Mouse (Mus musculus) embryonic stem cell, embryonic (primary cell): ENCODE results near the gene Sel1l3.

ENCODE experiments used
- CTCF ChIA-PET, 4 experiments: fragments of 300-600 bp in 2 of 4; fragments of 350-600 bp in 2 of 4; sonication (Branson Sonifier 250); formaldehyde crosslinking; loops; one replicate each; lab custom pipeline; 2022; ENCODE audit warnings: inconsistent platforms in 2 of 4; lab: Charles Lee
- POLR2A ChIA-PET, 4 experiments: fragments of 300-600 bp in 2 of 4; fragments of 350-600 bp in 2 of 4; sonication (Branson Sonifier 250); formaldehyde crosslinking; loops; one replicate each; lab custom pipeline; 2022; ENCODE audit warnings: antibody characterized with exemption in 4 of 4, inconsistent platforms in 1 of 4; lab: Charles Lee

The Sel1l3 gene

GRCm38 (mm10) chr5:53235551-53235950 lies 21.8 kb upstream of the Sel1l3 start:
- CTCF ChIA-PET = interaction anchor here in 2 of 4 experiments (0.7 kb wide), 2 partner anchors 13 to 245 kb away, joined by 3 read pairs; no protein-coding TSS in a partner anchor

GRCm38 (mm10) chr5:53230560-53230959 lies 16.8 kb upstream of the Sel1l3 start:
- ChIA-PET POLR2A (interaction anchor here in 1 of 4 experiments (0.6 kb wide), 1 partner anchor 28 kb away, joined by 4 read pairs; no protein-coding TSS in a partner anchor), CTCF (no interaction called here)

More at GRCm38 (mm10) chr5:53235551-53235950, 21.8 kb upstream of the Sel1l3 start:
- POLR2A ChIA-PET = interaction anchor here in 1 of 4 experiments (0.6 to 0.7 kb wide), 3 partner anchors 31 to 823 kb away, joined by 3 to 4 read pairs (median 3); partner anchors contain the start of gene Smim20

- POLR2A ChIA-PET = no interaction called here
- CTCF ChIA-PET = no interaction called here
Measured at GRCm38 (mm10) chr5:53225434-53225833, 11.7 kb upstream of the Sel1l3 start.

GRCm38 (mm10) chr5:53214801-53215200 lies 1.1 kb upstream of the Sel1l3 start:
- CTCF ChIA-PET = interaction anchor here in 2 of 4 experiments (0.6 kb wide), 2 partner anchors 107 to 596 kb away, joined by 3 to 4 read pairs; no protein-coding TSS in a partner anchor
- POLR2A ChIA-PET = no interaction called here

- CTCF ChIA-PET = interaction anchor here in 3 of 4 experiments (0.6 kb wide), 3 partner anchors 107 to 942 kb away, joined by 3 to 4 read pairs (median 3); no protein-coding TSS in a partner anchor
- POLR2A ChIA-PET = interaction anchor here in 2 of 4 experiments (0.6 to 0.7 kb wide), 4 partner anchors 104 to 858 kb away, joined by 3 to 4 read pairs (median 3); no protein-coding TSS in a partner anchor
Measured at GRCm38 (mm10) chr5:53214362-53214761, 635 bp upstream of the Sel1l3 start.

GRCm38 (mm10) chr5:53212782-53213710 lies 681 bp downstream of the Sel1l3 start:
- POLR2A ChIA-PET = no interaction called here
- CTCF ChIA-PET = no interaction called here

- CTCF ChIA-PET = no interaction called here
- POLR2A ChIA-PET = interaction anchor here in 1 of 4 experiments (0.8 kb wide), 1 partner anchor 59 kb away, joined by 3 read pairs; no protein-coding TSS in a partner anchor
Measured at GRCm38 (mm10) chr5:53212087-53212781, 1.5 kb downstream of the Sel1l3 start.

GRCm38 (mm10) chr5:53211241-53211640 lies 2.5 kb downstream of the Sel1l3 start:
- POLR2A ChIA-PET = interaction anchor here in 1 of 4 experiments (0.7 kb wide), 2 partner anchors 373 to 1225 kb away, joined by 3 read pairs; no protein-coding TSS in a partner anchor
- CTCF ChIA-PET = interaction anchor here in 1 of 4 experiments (0.7 kb wide), 1 partner anchor 77 kb away, joined by 4 read pairs; no protein-coding TSS in a partner anchor

- CTCF ChIA-PET = interaction anchor here in 1 of 4 experiments (0.6 kb wide), 1 partner anchor 162 kb away, joined by 3 read pairs; no protein-coding TSS in a partner anchor
- POLR2A ChIA-PET = interaction anchor here in 1 of 4 experiments (1.0 kb wide), 1 partner anchor 10 kb away, joined by 3 read pairs; no protein-coding TSS in a partner anchor
Measured at GRCm38 (mm10) chr5:53210481-53210880, 3.2 kb downstream of the Sel1l3 start.

GRCm38 (mm10) chr5:53209773-53210172 lies 4.0 kb downstream of the Sel1l3 start:
- POLR2A ChIA-PET = no interaction called here
- CTCF ChIA-PET = no interaction called here

- ChIA-PET POLR2A (no interaction called here), CTCF (no interaction called here)
Measured at GRCm38 (mm10) chr5:53208731-53209130, 5.0 kb downstream of the Sel1l3 start.

- ChIA-PET POLR2A (no interaction called here), CTCF (interaction anchor here in 1 of 4 experiments (0.6 kb wide), 1 partner anchor 690 kb away, joined by 3 read pairs; no protein-coding TSS in a partner anchor)
Measured at GRCm38 (mm10) chr5:53206575-53206974, 7.2 kb downstream of the Sel1l3 start.

- CTCF ChIA-PET = interaction anchor here in 1 of 4 experiments (0.5 kb wide), 1 partner anchor 633 kb away, joined by 5 read pairs; no protein-coding TSS in a partner anchor
- POLR2A ChIA-PET = interaction anchor here in 1 of 4 experiments (0.7 kb wide), 1 partner anchor 27 kb away, joined by 4 read pairs; no protein-coding TSS in a partner anchor
Measured at GRCm38 (mm10) chr5:53202748-53203147, 11.0 kb downstream of the Sel1l3 start.

- CTCF ChIA-PET = no interaction called here
- POLR2A ChIA-PET = interaction anchor here in 2 of 4 experiments (0.6 to 0.8 kb wide), 2 partner anchors 10 to 339 kb away, joined by 3 to 5 read pairs; no protein-coding TSS in a partner anchor
Measured at GRCm38 (mm10) chr5:53200825-53201224, 12.9 kb downstream of the Sel1l3 start.

GRCm38 (mm10) chr5:53198408-53198807 lies 15.3 kb downstream of the Sel1l3 start:
- CTCF ChIA-PET = no interaction called here
- POLR2A ChIA-PET = interaction anchor here in 1 of 4 experiments (0.6 kb wide), 1 partner anchor 616 kb away, joined by 3 read pairs; no protein-coding TSS in a partner anchor

- ChIA-PET POLR2A (no interaction called here), CTCF (no interaction called here)
Measured at GRCm38 (mm10) chr5:53196387-53197088, 17.2 kb downstream of the Sel1l3 start.

GRCm38 (mm10) chr5:53194841-53195240 lies 18.9 kb downstream of the Sel1l3 start:
- CTCF ChIA-PET = no interaction called here
- POLR2A ChIA-PET = no interaction called here

- POLR2A ChIA-PET = no interaction called here
- CTCF ChIA-PET = no interaction called here
Measured at GRCm38 (mm10) chr5:53194421-53194820, 19.3 kb downstream of the Sel1l3 start.
